Mouse (Mus musculus): ENCODE results near the gene Sco2.

DNA sequence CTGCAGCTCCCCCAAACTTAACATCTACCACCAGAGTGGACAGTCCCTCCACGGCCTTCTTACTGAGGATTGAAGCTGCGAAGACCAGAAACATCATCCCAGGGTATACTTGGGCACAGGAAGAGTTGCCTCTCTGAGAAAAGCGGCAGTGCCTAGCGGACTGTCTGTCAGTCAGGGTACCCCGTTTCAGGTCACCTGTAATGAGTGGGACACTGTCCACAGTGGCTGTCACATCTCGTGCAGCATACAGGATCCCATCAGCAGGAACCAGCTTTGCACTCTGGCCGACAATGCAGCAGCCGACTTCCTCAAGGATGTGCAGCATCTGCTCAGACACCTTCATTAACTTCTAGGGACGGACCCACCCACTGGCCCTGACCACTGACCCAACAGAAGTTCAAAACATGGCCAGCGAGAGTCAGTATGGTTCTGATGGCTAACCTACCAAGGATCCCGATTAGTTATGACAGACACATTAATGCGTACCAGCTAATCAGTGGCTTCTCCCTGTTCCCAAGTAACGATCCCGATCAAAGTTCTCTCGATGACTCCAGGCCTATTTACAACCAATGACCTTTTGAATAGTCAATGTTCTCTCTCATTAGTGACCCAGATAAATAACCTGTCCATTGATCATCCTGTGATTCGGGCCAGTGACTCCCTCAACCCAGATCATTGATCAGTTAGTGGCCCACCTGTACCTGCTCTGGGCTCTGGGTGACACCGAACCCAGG is 1.3 kb upstream of the Sco2 start:
- TF ChIP-seq CTCF (IDR thresholded peaks at IDR 0.05) (no peak), POLR2A (IDR thresholded peaks at IDR 0.05; ENCODE audit: insufficient read depth, low read depth, low read length) (no peak), EP300 (IDR thresholded peaks at IDR 0.05; ENCODE audit: insufficient read depth, low read depth, low read length) (no peak)
